Comparison of ENCODE assay signal across 21 mouse cellular contexts in genomic region chr15:97955742-97956141, GRCm38 (mm10). TPM values are rescaled to one million over a fixed set of nuclear protein-coding genes. Genes with fewer than 3 reads are reported as not detected.
DNase-seq lines count a peak whose midpoint lies in the region; ATAC-seq and TF ChIP-seq lines count a peak whose summit lies in the region.
"Had no signal": no experiment of that assay in that cellular context is flagged by ENCODE, and none has a peak within 500 bp of the region (broad histone marks: within the 10 kb centered on the region; RNA-seq: fewer than 3 reads in every experiment).

No protein-coding gene starts in this region.

- no peak overlapping the region for H3K4me3 ChIP-seq in hindbrain, embryonic 10.5 days
- H3K4me3 ChIP-seq in hindbrain, postnatal 0 days (ENCODE audit: low read length), result no peak overlapping the region
- H3K4me3 ChIP-seq in midbrain, embryonic 10.5 days, result no peak overlapping the region
- H3K4me3 ChIP-seq in midbrain, postnatal 0 days (ENCODE audit: low read depth, low read length), result no peak overlapping the region
- H3K4me3 ChIP-seq in embryonic facial prominence, embryonic 12.5 days, result no peak overlapping the region
- H3K4me3 ChIP-seq: embryonic facial prominence, embryonic 15.5 days; forebrain, embryonic 13.5 days; limb, embryonic 12.5 days; liver, embryonic 15.5 days had no signal

- TF ChIP-seq CTCF in hindbrain, postnatal 0 days (IDR thresholded peaks at IDR 0.05; ENCODE audit: low read depth), result no peak
- TF ChIP-seq CTCF in midbrain, postnatal 0 days (IDR thresholded peaks at IDR 0.05), result no peak
- TF ChIP-seq CTCF in brain, embryonic 14.5 days (IDR thresholded peaks at IDR 0.05; ENCODE audit: borderline replicate concordance, extremely low read depth, insufficient read depth, insufficient read length), result no peak

- ATAC-seq in hindbrain, postnatal 0 days, result no peak
- no peak for ATAC-seq in midbrain, postnatal 0 days (ENCODE audit: low FRiP score)
- ATAC-seq in embryonic facial prominence, embryonic 12.5 days (ENCODE audit: insufficient number of reproducible peaks, insufficient read depth, low FRiP score, low TSS enrichment), result no peak
- ATAC-seq: forebrain, embryonic 13.5 days had no signal

- peaks cover 25% of the 10 kb centered on the region for H3K27me3 ChIP-seq in hindbrain, embryonic 10.5 days (ENCODE audit: insufficient read depth, poor library complexity, severe bottlenecking)
- no peaks in the 10 kb centered on the region for H3K27me3 ChIP-seq in hindbrain, postnatal 0 days (ENCODE audit: insufficient read depth, low read length)
- H3K27me3 ChIP-seq in midbrain, embryonic 10.5 days (ENCODE audit: low read depth, poor library complexity, severe bottlenecking), result peaks cover 40% of the 10 kb centered on the region
- no peaks in the 10 kb centered on the region for H3K27me3 ChIP-seq in midbrain, postnatal 0 days (ENCODE audit: insufficient read depth, low read length)
- H3K27me3 ChIP-seq in embryonic facial prominence, embryonic 12.5 days, result no peaks in the 10 kb centered on the region
- H3K27me3 ChIP-seq: embryonic facial prominence, embryonic 15.5 days had no signal

- TF ChIP-seq POLR2A in brain, embryonic 14.5 days (IDR thresholded peaks at IDR 0.05; ENCODE audit: borderline replicate concordance, extremely low read depth, insufficient read depth, insufficient read length, poor library complexity, severe bottlenecking), result no peak

- WGBS in hindbrain, embryonic 10.5 days, result 27% methylated on average over 4 of the region's 4 CpGs
- WGBS in hindbrain, postnatal 0 days, result 26% methylated on average over 4 of the region's 4 CpGs
- WGBS in midbrain, embryonic 10.5 days, result 33% methylated on average over 4 of the region's 4 CpGs
- WGBS in midbrain, postnatal 0 days, result 21% methylated on average over 4 of the region's 4 CpGs
- WGBS in embryonic facial prominence, embryonic 12.5 days, result 16% methylated on average over 4 of the region's 4 CpGs

- peak overlapping the region; percentile 76 for H3K27ac ChIP-seq in hindbrain, embryonic 10.5 days
- no peak overlapping the region for H3K27ac ChIP-seq in hindbrain, postnatal 0 days
- H3K27ac ChIP-seq in midbrain, embryonic 10.5 days (replicated peaks), result peak overlapping the region; percentile 69
- H3K27ac ChIP-seq in midbrain, postnatal 0 days (ENCODE audit: low read depth, low read length), result no peak overlapping the region
- no peak overlapping the region for H3K27ac ChIP-seq in embryonic facial prominence, embryonic 12.5 days
- H3K27ac ChIP-seq: embryonic facial prominence, embryonic 15.5 days; forebrain, embryonic 13.5 days; liver, embryonic 15.5 days had no signal

- no peaks in the 10 kb centered on the region for H3K9me3 ChIP-seq in hindbrain, embryonic 10.5 days
- H3K9me3 ChIP-seq in hindbrain, postnatal 0 days (ENCODE audit: low read length), result no peaks in the 10 kb centered on the region
- no peaks in the 10 kb centered on the region for H3K9me3 ChIP-seq in midbrain, embryonic 10.5 days (replicated peaks)
- H3K9me3 ChIP-seq in midbrain, postnatal 0 days (ENCODE audit: low read length), result no peaks in the 10 kb centered on the region
- H3K9me3 ChIP-seq in embryonic facial prominence, embryonic 12.5 days, result no peaks in the 10 kb centered on the region
- H3K9me3 ChIP-seq: embryonic facial prominence, embryonic 15.5 days; forebrain, embryonic 13.5 days; limb, embryonic 12.5 days; liver, embryonic 15.5 days had no signal

- no peak for DNase-seq in hindbrain, embryonic 10.5 days (ENCODE audit: low spot score)
- no peak for DNase-seq in hindbrain, postnatal 0 days (ENCODE audit: low spot score)
- no peak for DNase-seq in midbrain, embryonic 10.5 days (ENCODE audit: low spot score)
- DNase-seq in midbrain, postnatal 0 days (ENCODE audit: low spot score), result no peak
- peak; percentile 32 for DNase-seq in brain, embryonic 14.5 days (ENCODE audit: low read depth)
- no peak for DNase-seq in adrenal gland, postnatal 36 days
- no peak for DNase-seq in cerebellum, adult 9-10 months
- DNase-seq: cerebellum, postnatal 14 days; gastrocnemius, postnatal 25 days; heart, postnatal 4 days; kidney, adult 9 months; thymus, postnatal 4 days had no signal

- no peak overlapping the region for H3K9ac ChIP-seq in hindbrain, postnatal 0 days (replicated peaks; ENCODE audit: low read length)
- H3K9ac ChIP-seq in midbrain, postnatal 0 days (replicated peaks; ENCODE audit: low read length, poor library complexity, severe bottlenecking), result no peak overlapping the region
- peak overlapping the region; percentile 27; the same call in 1 of the 2 replicates for H3K9ac ChIP-seq in embryonic facial prominence, embryonic 12.5 days
- H3K9ac ChIP-seq: embryonic facial prominence, embryonic 15.5 days; forebrain, embryonic 13.5 days; limb, embryonic 12.5 days; liver, embryonic 15.5 days had no signal

- no peak overlapping the region for H3K4me2 ChIP-seq in hindbrain, postnatal 0 days (ENCODE audit: low read depth, low read length)
- H3K4me2 ChIP-seq in midbrain, postnatal 0 days (ENCODE audit: low read depth, low read length, poor library complexity, severe bottlenecking), result no peak overlapping the region
- H3K4me2 ChIP-seq in embryonic facial prominence, embryonic 12.5 days (replicated peaks), result no peak overlapping the region
- H3K4me2 ChIP-seq: embryonic facial prominence, embryonic 15.5 days; forebrain, embryonic 13.5 days; heart, embryonic 11.5 days; limb, embryonic 12.5 days; liver, embryonic 15.5 days had no signal

- H3K36me3 ChIP-seq in hindbrain, embryonic 10.5 days, result no peaks in the 10 kb centered on the region
- H3K36me3 ChIP-seq in hindbrain, postnatal 0 days (ENCODE audit: insufficient read depth, low read length), result no peaks in the 10 kb centered on the region
- H3K36me3 ChIP-seq in midbrain, embryonic 10.5 days, result no peaks in the 10 kb centered on the region
- H3K36me3 ChIP-seq in midbrain, postnatal 0 days (ENCODE audit: insufficient read depth, low read length), result no peaks in the 10 kb centered on the region
- H3K36me3 ChIP-seq in embryonic facial prominence, embryonic 12.5 days, result no peaks in the 10 kb centered on the region
- H3K36me3 ChIP-seq: embryonic facial prominence, embryonic 15.5 days; limb, embryonic 12.5 days; liver, embryonic 15.5 days had no signal

- peaks cover 34% of the 10 kb centered on the region for H3K4me1 ChIP-seq in hindbrain, embryonic 10.5 days (replicated peaks)
- no peaks in the 10 kb centered on the region for H3K4me1 ChIP-seq in hindbrain, postnatal 0 days (ENCODE audit: insufficient read depth, low read length)
- peaks cover 33% of the 10 kb centered on the region for H3K4me1 ChIP-seq in midbrain, embryonic 10.5 days
- no peaks in the 10 kb centered on the region for H3K4me1 ChIP-seq in midbrain, postnatal 0 days (ENCODE audit: insufficient read depth, low read length)
- peaks cover 22% of the 10 kb centered on the region for H3K4me1 ChIP-seq in embryonic facial prominence, embryonic 12.5 days
- H3K4me1 ChIP-seq: liver, embryonic 15.5 days had no signal

RNA-seq across cellular contexts. Expression of gene Tmem106c, which starts 8.3 kb away (rescaled TPM):
- 58.9 and 64.5 TPM in 2 replicates for polyA plus RNA-seq in hindbrain, embryonic 10.5 days (2016; fragmentation: Nextera tagmentation; extraction: Ambion mirVana)
- 53.7 and 57.9 TPM in 2 replicates for total RNA-seq in hindbrain, postnatal 0 days (2014; rRNA removed)
- polyA plus RNA-seq in hindbrain, postnatal 0 days (2015; fragmentation: Nextera tagmentation; extraction: Ambion mirVana), result 55.9 and 57.9 TPM in 2 replicates
- polyA plus RNA-seq in midbrain, embryonic 10.5 days (2016; fragmentation: Nextera tagmentation; extraction: Ambion mirVana), result 55.6 and 61.1 TPM in 2 replicates
- total RNA-seq in midbrain, postnatal 0 days (2014; rRNA removed), result 40.3 and 57.7 TPM in 2 replicates
- 43.8 and 49.2 TPM in 2 replicates for polyA plus RNA-seq in midbrain, postnatal 0 days (2015; fragmentation: Nextera tagmentation; extraction: Ambion mirVana)
- 57.7 and 79.8 TPM in 2 replicates for polyA plus RNA-seq in brain, embryonic 14.5 days (2012; rRNA removed)
- 35.9 and 37.6 TPM in 2 replicates for polyA plus RNA-seq in embryonic facial prominence, embryonic 12.5 days (2016; fragmentation: Nextera tagmentation; extraction: Ambion mirVana)
- 10 to 100 TPM; 50.6 to 61.7 TPM for total RNA-seq in adrenal gland, postnatal 36 days (2021)

RNA-seq across cellular contexts. Expression of gene Vdr, which starts 45.3 kb away (rescaled TPM):
- polyA plus RNA-seq in hindbrain, embryonic 10.5 days (2016; fragmentation: Nextera tagmentation; extraction: Ambion mirVana), result 0.51 and 1.0 TPM in 2 replicates
- 0.26 and 0.29 TPM in 2 replicates for total RNA-seq in hindbrain, postnatal 0 days (2014; rRNA removed)
- polyA plus RNA-seq in hindbrain, postnatal 0 days (2015; fragmentation: Nextera tagmentation; extraction: Ambion mirVana), result 0.38 and 0.76 TPM in 2 replicates
- polyA plus RNA-seq in midbrain, embryonic 10.5 days (2016; fragmentation: Nextera tagmentation; extraction: Ambion mirVana), result 0.72 and 1.0 TPM in 2 replicates
- total RNA-seq in midbrain, postnatal 0 days (2014; rRNA removed), result 0.09 and 0.27 TPM in 2 replicates
- polyA plus RNA-seq in midbrain, postnatal 0 days (2015; fragmentation: Nextera tagmentation; extraction: Ambion mirVana), result 0.12 and 0.22 TPM in 2 replicates
- polyA plus RNA-seq in brain, embryonic 14.5 days (2012; rRNA removed), result 0.25 and 0.26 TPM in 2 replicates
- 0.60 and 0.97 TPM in 2 replicates for polyA plus RNA-seq in embryonic facial prominence, embryonic 12.5 days (2016; fragmentation: Nextera tagmentation; extraction: Ambion mirVana)
- total RNA-seq in adrenal gland, postnatal 36 days (2021), result 10 to 100 TPM in 1 of 2 experiments, 1 to 10 TPM in 1; 6.4 to 33.3 TPM
- polyA plus RNA-seq: forebrain, embryonic 13.5 days had no signal

RNA-seq across cellular contexts. Expression of gene Col2a1, which starts 48.8 kb away (rescaled TPM):
- 196 and 224 TPM in 2 replicates for polyA plus RNA-seq in hindbrain, embryonic 10.5 days (2016; fragmentation: Nextera tagmentation; extraction: Ambion mirVana)
- total RNA-seq in hindbrain, postnatal 0 days (2014; rRNA removed), result 19.3 and 28.9 TPM in 2 replicates
- polyA plus RNA-seq in hindbrain, postnatal 0 days (2015; fragmentation: Nextera tagmentation; extraction: Ambion mirVana), result 7.4 and 8.1 TPM in 2 replicates
- polyA plus RNA-seq in midbrain, embryonic 10.5 days (2016; fragmentation: Nextera tagmentation; extraction: Ambion mirVana), result 142 and 151 TPM in 2 replicates
- 13.8 and 17.8 TPM in 2 replicates for total RNA-seq in midbrain, postnatal 0 days (2014; rRNA removed)
- 4.9 and 6.2 TPM in 2 replicates for polyA plus RNA-seq in midbrain, postnatal 0 days (2015; fragmentation: Nextera tagmentation; extraction: Ambion mirVana)
- polyA plus RNA-seq in brain, embryonic 14.5 days (2012; rRNA removed), result 60.2 and 78.5 TPM in 2 replicates
- 377 and 433 TPM in 2 replicates for polyA plus RNA-seq in embryonic facial prominence, embryonic 12.5 days (2016; fragmentation: Nextera tagmentation; extraction: Ambion mirVana)
- not detected for total RNA-seq in adrenal gland, postnatal 36 days (2021)
- total RNA-seq: megakaryocyte, adult 5-6 weeks; neutrophil, adult 5-6 weeks had no signal
- polyA plus RNA-seq: large intestine, adult 2 months had no signal

Comparison
In these comparisons a context has a peak if more than half of its experiments do, and no peak if none do; other contexts are left out.
1. H3K27ac ChIP-seq: peak in hindbrain, embryonic 10.5 days (single experiment) and midbrain, embryonic 10.5 days (single experiment); none in hindbrain, postnatal 0 days (single experiment), midbrain, postnatal 0 days (single experiment) and embryonic facial prominence, embryonic 12.5 days (single experiment).